Mouse (Mus musculus) large intestine, adult 2 months (tissue): ENCODE measurements at regions not wholly inside any gene's neighbourhood (a gene's known extent, or its start where the extent isn't known, plus 50 kb on each side); places are given as distances from the start of the nearest gene placed in this dataset.

ENCODE experiments used
- DNase-seq: peaks from one replicate; pipeline ENCODE4 v3.0.0-alpha.2; 2012; ENCODE audit warnings: low read depth, low spot score
- WGBS: fragments of 180-500 bp; shearing (Covaris S2); methylation state at CpG from one replicate; pipeline ENCODE4 v1.1.7; 2018; 5-methylcytosine and 5-hydroxymethylcytosine counted together

GRCm38 (mm10) chr8:40150911-40151797 is 523.7 kb upstream of the Adam24 start:
- no peak for DNase-seq
- WGBS, result 20% methylated on average over 21 of the region's 21 CpGs

- DNase-seq, result no peak
- 57% methylated on average over 2 of the region's 2 CpGs for WGBS
Observed at GRCm38 (mm10) chr8:40152451-40152850, 522.4 kb upstream of the Adam24 start.

GRCm38 (mm10) chr8:40186715-40187583 is 487.9 kb upstream of the Adam24 start:
- WGBS, result 41% methylated on average over 17 of the region's 17 CpGs
- DNase-seq, result no peak

- no peak for DNase-seq
- 3% methylated on average over 5 of the region's 5 CpGs for WGBS
Observed at GRCm38 (mm10) chr8:40187584-40187934, 487.3 kb upstream of the Adam24 start.

GRCm38 (mm10) chr8:40192266-40192665 is 482.6 kb upstream of the Adam24 start:
- no peak for DNase-seq

- DNase-seq, result no peak
- 17% methylated on average over 1 of the region's 1 CpGs for WGBS
Observed at GRCm38 (mm10) chr8:40193148-40193547, 481.7 kb upstream of the Adam24 start.

GRCm38 (mm10) chr8:40210871-40211270 is 464.0 kb upstream of the Adam24 start:
- no peak for DNase-seq
- WGBS, result 79% methylated on average over 4 of the region's 4 CpGs

GRCm38 (mm10) chr8:40223521-40223920 is 451.4 kb upstream of the Adam24 start:
- 62% methylated on average over 4 of the region's 4 CpGs for WGBS
- no peak for DNase-seq

GRCm38 (mm10) chr8:40227262-40227661 is 447.6 kb upstream of the Adam24 start:
- 77% methylated on average over 1 of the region's 1 CpGs for WGBS
- no peak for DNase-seq
